In genomic region chr11:106664691-106665090, GRCm38 (mm10) we compare ENCODE assay signal across 15 mouse cellular contexts. TPM values are rescaled to one million over a fixed set of nuclear protein-coding genes. Genes with fewer than 3 reads are reported as not detected.
DNase-seq lines count a peak whose midpoint lies in the region; ATAC-seq lines count a peak whose summit lies in the region.
"Had no signal": no experiment of that assay in that cellular context is flagged by ENCODE, and none has a peak within 500 bp of the region (broad histone marks: within the 10 kb centered on the region; RNA-seq: fewer than 3 reads in every experiment).

No protein-coding gene starts in this region.

- H3K9me3 ChIP-seq in hindbrain, embryonic 10.5 days = no peaks in the 10 kb centered on the region
- no peaks in the 10 kb centered on the region for H3K9me3 ChIP-seq in hindbrain, embryonic 12.5 days (replicated peaks)
- H3K9me3 ChIP-seq in embryonic facial prominence, embryonic 15.5 days (replicated peaks) = no peaks in the 10 kb centered on the region
- H3K9me3 ChIP-seq: hindbrain, embryonic 15.5 days; limb, embryonic 12.5 days; midbrain, embryonic 10.5 days; neural tube, embryonic 12.5 days had no signal

- H3K4me3 ChIP-seq in hindbrain, embryonic 10.5 days = no peak overlapping the region
- no peak overlapping the region for H3K4me3 ChIP-seq in hindbrain, embryonic 12.5 days
- H3K4me3 ChIP-seq in embryonic facial prominence, embryonic 15.5 days (replicated peaks) = no peak overlapping the region
- H3K4me3 ChIP-seq: hindbrain, embryonic 15.5 days; limb, embryonic 12.5 days; midbrain, embryonic 10.5 days; neural tube, embryonic 12.5 days had no signal

- peak; percentile 93 for DNase-seq in heart, adult 11 months
- no peak for DNase-seq in heart, adult 9 months (ENCODE audit: low spot score in 2 of 2)
- DNase-seq in hindbrain, embryonic 10.5 days (ENCODE audit: low spot score) = no peak
- peak; percentile 47 for DNase-seq in CD4-positive helper T cell, adult 2 months (ENCODE audit: low read depth, low spot score)
- DNase-seq in c-Kit-positive CD71-positive TER-119-positive erythroid progenitor cells, embryonic 14.5 days (ENCODE audit: low spot score) = no peak
- DNase-seq: cerebellum, postnatal 10 days had no signal

- no peak overlapping the region for H3K9ac ChIP-seq in hindbrain, embryonic 12.5 days
- no peak overlapping the region for H3K9ac ChIP-seq in embryonic facial prominence, embryonic 15.5 days
- H3K9ac ChIP-seq: hindbrain, embryonic 15.5 days; limb, embryonic 12.5 days; liver, embryonic 14.5 days; neural tube, embryonic 12.5 days had no signal

- H3K36me3 ChIP-seq in hindbrain, embryonic 10.5 days = no peaks in the 10 kb centered on the region
- H3K36me3 ChIP-seq in hindbrain, embryonic 12.5 days = no peaks in the 10 kb centered on the region
- no peaks in the 10 kb centered on the region for H3K36me3 ChIP-seq in embryonic facial prominence, embryonic 15.5 days
- H3K36me3 ChIP-seq: hindbrain, embryonic 15.5 days; limb, embryonic 12.5 days; midbrain, embryonic 10.5 days; neural tube, embryonic 12.5 days had no signal

- H3K27me3 ChIP-seq in hindbrain, embryonic 10.5 days (ENCODE audit: insufficient read depth, poor library complexity, severe bottlenecking) = no peaks in the 10 kb centered on the region
- H3K27me3 ChIP-seq in hindbrain, embryonic 12.5 days = no peaks in the 10 kb centered on the region
- no peaks in the 10 kb centered on the region for H3K27me3 ChIP-seq in embryonic facial prominence, embryonic 15.5 days
- H3K27me3 ChIP-seq: hindbrain, embryonic 15.5 days; limb, embryonic 12.5 days; neural tube, embryonic 12.5 days had no signal

- no peak overlapping the region for H3K4me2 ChIP-seq in hindbrain, embryonic 12.5 days (replicated peaks)
- no peak overlapping the region for H3K4me2 ChIP-seq in embryonic facial prominence, embryonic 15.5 days (replicated peaks)
- H3K4me2 ChIP-seq: hindbrain, embryonic 15.5 days; limb, embryonic 12.5 days; neural tube, embryonic 12.5 days had no signal

- peaks cover 53% of the 10 kb centered on the region for H3K4me1 ChIP-seq in hindbrain, embryonic 10.5 days (replicated peaks)
- peaks cover 16% of the 10 kb centered on the region for H3K4me1 ChIP-seq in hindbrain, embryonic 12.5 days
- H3K4me1 ChIP-seq in embryonic facial prominence, embryonic 15.5 days = peaks cover 33% of the 10 kb centered on the region

- peak overlapping the region; percentile 75 for H3K27ac ChIP-seq in hindbrain, embryonic 10.5 days
- no peak overlapping the region for H3K27ac ChIP-seq in hindbrain, embryonic 12.5 days
- H3K27ac ChIP-seq in embryonic facial prominence, embryonic 15.5 days (replicated peaks) = peak overlapping the region; percentile 34; the same call in 1 of the 2 replicates
- H3K27ac ChIP-seq: hindbrain, embryonic 15.5 days; liver, embryonic 14.5 days; neural tube, embryonic 12.5 days had no signal

- WGBS in hindbrain, embryonic 10.5 days = 78% methylated on average over 8 of the region's 8 CpGs
- WGBS in hindbrain, embryonic 12.5 days = 63% methylated on average over 8 of the region's 8 CpGs
- 73% methylated on average over 8 of the region's 8 CpGs for WGBS in embryonic facial prominence, embryonic 15.5 days

- ATAC-seq in hindbrain, embryonic 12.5 days (ENCODE audit: low FRiP score) = no peak
- ATAC-seq in embryonic facial prominence, embryonic 15.5 days (ENCODE audit: insufficient number of reproducible peaks, low FRiP score, low TSS enrichment, low read depth) = no peak
- ATAC-seq: forebrain, embryonic 14.5 days; intestine, embryonic 16.5 days had no signal

RNA-seq across cellular contexts. Expression of gene Tex2, which starts 51.5 kb away (rescaled TPM):
- polyA plus RNA-seq in hindbrain, embryonic 10.5 days (2016; fragmentation: Nextera tagmentation; extraction: Ambion mirVana) = 6.9 and 7.9 TPM in 2 replicates
- polyA plus RNA-seq in hindbrain, embryonic 12.5 days (2016; fragmentation: Nextera tagmentation; extraction: Ambion mirVana) = 13.3 and 15.5 TPM in 2 replicates
- polyA plus RNA-seq in embryonic facial prominence, embryonic 15.5 days (2015; fragmentation: Nextera tagmentation; extraction: Ambion mirVana) = 11.7 and 11.9 TPM in 2 replicates

Comparison
In these comparisons a context has a peak if more than half of its experiments do, and no peak if none do; other contexts are left out.
1. DNase-seq: peak in heart, adult 11 months (single experiment) and CD4-positive helper T cell, adult 2 months (single experiment); none in heart, adult 9 months (0 of 2), hindbrain, embryonic 10.5 days (single experiment) and c-Kit-positive CD71-positive TER-119-positive erythroid progenitor cells, embryonic 14.5 days (single experiment).